Mouse (Mus musculus) CH12.LX (cell line): ENCODE results near the gene Myo3b. TPM values are rescaled to one million over a fixed set of nuclear protein-coding genes. Genes with fewer than 3 reads are reported as not detected.

ENCODE experiments used
- DNase-seq: peaks from one replicate; pipeline ENCODE4 v3.0.0-alpha.2; 2013; ENCODE audit errors: extremely low read depth
- H3K27ac ChIP-seq: 2 replicates; pipeline ENCODE4 v1.5.1; 2012; ENCODE audit warnings: low read depth, mild to moderate bottlenecking, control low read depth, moderate library complexity; ENCODE audit not compliant: insufficient read depth
- H3K27me3 ChIP-seq: replicated peaks from 2 replicates; pipeline ENCODE3; 2012; ENCODE audit warnings: inconsistent platforms
- H3K36me3 ChIP-seq, 2 experiments: replicated peaks in 1 of 2; 2 replicates each; pipeline versions ENCODE3 to v1.6.1; 2012; ENCODE audit warnings: inconsistent platforms in 1 of 2, low read length in 1 of 2, mild to moderate bottlenecking in 1 of 2, mixed read lengths in 1 of 2, moderate library complexity in 1 of 2; ENCODE audit not compliant: control insufficient read depth in 1 of 2, insufficient read depth in 1 of 2
- H3K4me1 ChIP-seq, 2 experiments: 2 replicates each; pipeline ENCODE4 v1.6.1; 2012; ENCODE audit warnings: inconsistent platforms in 1 of 2, moderate library complexity in 1 of 2; ENCODE audit not compliant: insufficient read depth in 2 of 2, control insufficient read depth in 1 of 2
- H3K4me2 ChIP-seq: 2 replicates; pipeline ENCODE4 v1.6.1; 2012; ENCODE audit warnings: low read depth, mild to moderate bottlenecking, control low read depth; ENCODE audit not compliant: poor library complexity, insufficient read depth, severe bottlenecking
- H3K4me3 ChIP-seq, 3 experiments: fragments of 150-350 bp in 1 of 3; sonication (generic) in 1 of 3; replicated peaks in 1 of 3; 2 replicates each; pipeline versions ENCODE3 to v1.5.1; 2011 to 2012; ENCODE audit warnings: low read depth in 2 of 3, low read length in 2 of 3, mild to moderate bottlenecking in 2 of 3, moderate library complexity in 2 of 3, control low read depth in 1 of 3, improper control_type of control experiment in 1 of 3, inconsistent platforms in 1 of 3, mixed read lengths in 1 of 3; ENCODE audit not compliant: poor library complexity in 1 of 3
- H3K79me2 ChIP-seq: replicated peaks from 2 replicates; pipeline ENCODE4 v1.6.1; 2012; ENCODE audit warnings: mild to moderate bottlenecking, moderate library complexity; ENCODE audit not compliant: control insufficient read depth, poor library complexity, insufficient read depth, severe bottlenecking; ENCODE audit errors: extremely low read depth
- H3K9ac ChIP-seq: 2 replicates; pipeline ENCODE4 v1.6.1; 2012; ENCODE audit warnings: low read depth, mild to moderate bottlenecking, control low read depth, moderate library complexity; ENCODE audit not compliant: insufficient read depth
- H3K9me3 ChIP-seq: replicated peaks from 2 replicates; pipeline ENCODE3; 2012; ENCODE audit warnings: low read length, inconsistent platforms, mixed read lengths
- CHD1 ChIP-seq: IDR thresholded peaks from 2 replicates; pipeline ENCODE4 v1.6.1; 2012; ENCODE audit warnings: low read depth, low read length, improper control_type of control experiment, inconsistent platforms
- E2F4 ChIP-seq: IDR thresholded peaks from 2 replicates; pipeline ENCODE4 v1.6.1; 2011; ENCODE audit warnings: low read depth, low read length, improper control_type of control experiment; ENCODE audit not compliant: insufficient replicate concordance
- EP300 ChIP-seq: IDR thresholded peaks from 2 replicates; pipeline ENCODE4 v1.6.1; 2011; ENCODE audit warnings: low read length, improper control_type of control experiment
- ETS1 ChIP-seq: conservative IDR thresholded peaks from 2 replicates; pipeline ENCODE4 v1.6.1; 2012; ENCODE audit warnings: low read depth, mild to moderate bottlenecking, inconsistent platforms, low read length, improper control_type of control experiment, moderate library complexity
- GABPA ChIP-seq: IDR thresholded peaks from 2 replicates; pipeline ENCODE4 v1.6.1; 2012; ENCODE audit warnings: low read depth, low read length, improper control_type of control experiment, inconsistent platforms; ENCODE audit not compliant: insufficient replicate concordance
- IRF4 ChIP-seq: IDR thresholded peaks from 2 replicates; pipeline ENCODE4 v1.6.1; 2014; ENCODE audit warnings: low read depth, mild to moderate bottlenecking, inconsistent platforms, low read length, improper control_type of control experiment
- JUND ChIP-seq: conservative IDR thresholded peaks from 2 replicates; pipeline ENCODE4 v1.6.1; 2011; ENCODE audit warnings: low read depth, low read length, improper control_type of control experiment
- MAX ChIP-seq: IDR thresholded peaks from 2 replicates; pipeline ENCODE4 v1.6.1; 2011; ENCODE audit warnings: low read length, improper control_type of control experiment
- MAZ ChIP-seq: IDR thresholded peaks from 2 replicates; pipeline ENCODE4 v1.6.1; 2012; ENCODE audit warnings: low read depth, mild to moderate bottlenecking, inconsistent platforms, low read length, improper control_type of control experiment, moderate library complexity
- MEF2A ChIP-seq: IDR thresholded peaks from 2 replicates; pipeline ENCODE4 v1.6.1; 2014; ENCODE audit warnings: low read depth, mild to moderate bottlenecking, inconsistent platforms, low read length, improper control_type of control experiment, borderline replicate concordance
- MXI1 ChIP-seq: IDR thresholded peaks from 2 replicates; pipeline ENCODE4 v1.6.1; 2011; ENCODE audit warnings: mild to moderate bottlenecking, low read depth, low read length, improper control_type of control experiment
- MYC ChIP-seq: IDR thresholded peaks from 2 replicates; pipeline ENCODE4 v1.6.1; 2011; ENCODE audit warnings: low read depth, mild to moderate bottlenecking, improper control_type of control experiment, low read length
- NRF1 ChIP-seq: IDR thresholded peaks from 2 replicates; pipeline ENCODE4 v1.6.1; 2014; ENCODE audit warnings: low read depth, mild to moderate bottlenecking, inconsistent platforms, low read length, improper control_type of control experiment, moderate library complexity
- POLR2A ChIP-seq: IDR thresholded peaks from 2 replicates; pipeline ENCODE4 v1.6.1; 2011; ENCODE audit warnings: low read depth, mild to moderate bottlenecking, improper control_type of control experiment, low read length
- POLR2AphosphoS2 ChIP-seq: IDR thresholded peaks from 2 replicates; pipeline ENCODE4 v1.6.1; 2011; ENCODE audit warnings: low read depth, low read length, improper control_type of control experiment
- SMC3 ChIP-seq: IDR thresholded peaks from 2 replicates; pipeline ENCODE4 v1.6.1; 2011; ENCODE audit warnings: low read depth, low read length, improper control_type of control experiment
- TCF12 ChIP-seq: IDR thresholded peaks from 2 replicates; pipeline ENCODE4 v1.6.1; 2014; ENCODE audit warnings: low read depth, mild to moderate bottlenecking, inconsistent platforms, low read length, improper control_type of control experiment
- USF1 ChIP-seq: IDR thresholded peaks from 2 replicates; pipeline ENCODE4 v1.6.1; 2014; ENCODE audit warnings: low read depth, mild to moderate bottlenecking, inconsistent platforms, low read length, improper control_type of control experiment
- USF2 ChIP-seq: conservative IDR thresholded peaks from 2 replicates; pipeline ENCODE4 v1.6.1; 2011; ENCODE audit warnings: low read depth, low read length, improper control_type of control experiment
- ZNF384 ChIP-seq: IDR thresholded peaks from 2 replicates; pipeline ENCODE4 v1.6.1; 2012; ENCODE audit warnings: low read depth, low read length, improper control_type of control experiment, inconsistent platforms
- dilution Hi-C: fragments of 300-500 bp; cut with MboI; formaldehyde crosslinking; loops from 2 replicates; pipeline ENCODE4 v1.14.3; 2020; ENCODE audit warnings: low sequenced_read_pairs; ENCODE audit not compliant: extremely low pct_unique_long_range_greater_than_20kb, extremely low pct_ligation_motif_present
- in situ Hi-C: fragments of 300-500 bp; cut with MboI; formaldehyde crosslinking; loops from 3 replicates; pipeline ENCODE4 v1.14.3; 2019; ENCODE audit warnings: low sequenced_read_pairs, low pct_ligation_motif_present, low pct_unique_long_range_greater_than_20kb, mixed read lengths
- polyA plus RNA-seq: library from polyadenylated mRNA; unstranded; fragments of >175 nt; gene quantifications from 2 replicates; pipeline ENCODE4 v1.2.1, GENCODE M21; 2012; ENCODE audit warnings: low read depth; ENCODE audit not compliant: insufficient read length
- total RNA-seq, 2 experiments: library from RNA; depleted of rRNA; stranded (reverse); fragments of 300-350 nt in 1 of 2; fragments of >200 nt in 1 of 2; gene quantifications; 2 replicates each; pipeline ENCODE4 v1.2.3; 2012 to 2014

Gene Myo3b
- total and polyA plus RNA-seq, 3 experiments = 0.63 to 0.76 (median 0.64) TPM

DNA sequence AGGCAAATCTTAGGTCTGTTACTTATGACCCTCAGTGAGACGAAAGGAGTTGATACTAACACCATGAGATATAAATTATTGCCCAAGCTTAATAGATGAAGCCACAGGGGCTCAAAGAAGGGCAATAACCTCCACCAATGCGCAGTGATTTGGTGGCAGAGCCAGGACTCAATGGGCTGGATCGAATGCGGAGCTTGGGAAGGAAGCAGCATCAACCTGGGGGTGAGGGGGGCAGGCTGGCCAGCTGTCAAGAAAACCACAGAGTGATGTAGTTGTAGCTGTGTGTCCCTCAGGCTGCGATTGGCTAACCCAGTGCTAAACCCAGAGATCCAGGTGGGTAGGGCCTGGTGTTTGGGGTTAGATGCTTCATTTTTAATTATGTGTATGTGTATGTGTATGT lies 4.0 kb upstream of the Myo3b start:
- Histone ChIP-seq H3K9ac (no peak overlapping the region), H3K4me1 (peaks cover 0 to 28% of the 10 kb centered on the region in 2 experiments; a peak in 2 of 4 replicates), H3K9me3 (no peaks in the 10 kb centered on the region), H3K79me2 (no peaks in the 10 kb centered on the region), H3K27me3 (no peaks in the 10 kb centered on the region), H3K27ac (no peak overlapping the region), H3K4me3 (no peak overlapping the region), H3K4me2 (no peak overlapping the region), H3K36me3 (no peaks in the 10 kb centered on the region)
- TF ChIP-seq MEF2A = no peak
- TF ChIP-seq POLR2A = no peak
- TF ChIP-seq POLR2AphosphoS2 = no peak
- TF ChIP-seq TCF12 = no peak
- TF ChIP-seq USF2 = no peak
- TF ChIP-seq USF1 = no peak
- TF ChIP-seq NRF1 = no peak
- no peak for TF ChIP-seq CHD1
- no peak for TF ChIP-seq IRF4
- TF ChIP-seq MYC = no peak
- TF ChIP-seq EP300 = no peak
- TF ChIP-seq ZNF384 = no peak
- no peak for TF ChIP-seq ETS1
- no peak for TF ChIP-seq JUND
- no peak for TF ChIP-seq MXI1
- no peak for TF ChIP-seq SMC3
- dilution Hi-C loops = no loop called here
- in situ Hi-C loops = no loop called here
- no peak for DNase-seq

DNA sequence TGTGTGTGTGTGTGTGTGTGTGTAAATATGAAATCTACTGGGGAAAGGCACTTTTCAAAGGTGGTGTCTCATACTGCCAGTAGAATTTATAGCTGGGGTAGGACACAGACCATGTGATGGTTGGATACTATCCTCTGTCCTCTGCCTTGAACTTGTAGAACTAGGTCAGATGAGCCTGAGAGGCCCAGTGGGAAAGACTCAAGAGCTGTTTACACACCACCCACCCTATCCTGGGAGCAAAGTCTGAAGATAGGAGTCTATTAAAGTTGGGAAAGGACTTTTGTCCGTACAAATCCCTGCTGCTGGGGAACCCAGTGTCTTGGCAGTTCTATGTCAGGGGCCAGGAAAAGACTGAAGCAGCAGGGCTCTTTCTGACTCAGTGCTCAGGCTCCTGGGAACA lies 3.6 kb upstream of the Myo3b start:
- Histone ChIP-seq H3K4me2 (no peak overlapping the region), H3K79me2 (no peaks in the 10 kb centered on the region), H3K4me1 (peaks cover 0 to 32% of the 10 kb centered on the region in 2 experiments; a peak in 2 of 4 replicates), H3K27me3 (no peaks in the 10 kb centered on the region), H3K9me3 (no peaks in the 10 kb centered on the region), H3K4me3 (no peak overlapping the region), H3K36me3 (no peaks in the 10 kb centered on the region), H3K9ac (no peak overlapping the region), H3K27ac (no peak overlapping the region)
- in situ Hi-C loops (no loop called here), dilution Hi-C loops (no loop called here)
- no peak for TF ChIP-seq MAX
- no peak for TF ChIP-seq NRF1
- no peak for TF ChIP-seq MAZ
- TF ChIP-seq SMC3 = no peak
- TF ChIP-seq ETS1 = no peak
- no peak for TF ChIP-seq MYC
- TF ChIP-seq GABPA = no peak
- TF ChIP-seq E2F4 = no peak
- no peak for DNase-seq
